Mouse (Mus musculus) ES-E14 (cell line): ENCODE measurements around the gene Ptprs.

Source experiments
- CHD2 ChIP-seq: IDR thresholded peaks from 2 replicates; pipeline ENCODE4 v1.6.1; 2014; ENCODE audit warnings: mild to moderate bottlenecking, low read depth, low read length, inconsistent platforms
- HCFC1 ChIP-seq: IDR thresholded peaks from 2 replicates; pipeline ENCODE4 v1.6.1; 2012; ENCODE audit warnings: low read length, inconsistent platforms, borderline replicate concordance; ENCODE audit not compliant: insufficient read depth

- TF ChIP-seq HCFC1, result no peak
- no peak for TF ChIP-seq CHD2
Observed at GRCm38 (mm10) chr17:56464817-56465216, 11.5 kb downstream of the Ptprs start.
